Mouse (Mus musculus) ovary, postnatal 36 days (tissue): ENCODE data around the gene Nptxr.
"Not testable (repeated sequence)": the region's sequence is repeated elsewhere in the genome, so short reads cannot be mapped to it uniquely, and the experiment has no call there.

Source experiments
- DNase-seq: peaks from one replicate; pipeline ENCODE4 v3.0.0; 2022; ENCODE audit warnings: low spot score, mixed read lengths

Gene Nptxr

GRCm38 (mm10) chr15:79822265-79823199 is 18.0 kb upstream of the Nptxr start:
- DNase-seq, result peak; percentile 71

DNA sequence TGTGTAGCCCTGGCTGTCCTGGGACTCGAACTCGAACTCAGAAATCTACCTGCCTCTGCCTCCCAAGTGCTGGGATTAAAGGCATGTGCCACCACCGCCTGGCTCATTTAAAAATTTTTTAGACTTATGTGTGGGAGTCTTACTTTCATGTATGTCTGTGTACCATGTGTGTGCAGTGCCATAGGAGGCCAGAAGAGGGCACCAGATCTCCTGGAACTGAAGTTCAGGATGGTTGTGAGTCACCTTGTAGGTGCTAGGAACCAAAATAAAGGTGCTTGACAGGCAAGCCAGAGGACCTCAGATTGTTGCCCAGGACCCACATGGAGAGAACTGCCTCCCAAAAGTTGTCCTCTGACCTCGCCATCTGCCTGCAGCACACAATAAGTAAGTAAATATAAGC is 13.8 kb upstream of the Nptxr start:
- no peak for DNase-seq

DNA sequence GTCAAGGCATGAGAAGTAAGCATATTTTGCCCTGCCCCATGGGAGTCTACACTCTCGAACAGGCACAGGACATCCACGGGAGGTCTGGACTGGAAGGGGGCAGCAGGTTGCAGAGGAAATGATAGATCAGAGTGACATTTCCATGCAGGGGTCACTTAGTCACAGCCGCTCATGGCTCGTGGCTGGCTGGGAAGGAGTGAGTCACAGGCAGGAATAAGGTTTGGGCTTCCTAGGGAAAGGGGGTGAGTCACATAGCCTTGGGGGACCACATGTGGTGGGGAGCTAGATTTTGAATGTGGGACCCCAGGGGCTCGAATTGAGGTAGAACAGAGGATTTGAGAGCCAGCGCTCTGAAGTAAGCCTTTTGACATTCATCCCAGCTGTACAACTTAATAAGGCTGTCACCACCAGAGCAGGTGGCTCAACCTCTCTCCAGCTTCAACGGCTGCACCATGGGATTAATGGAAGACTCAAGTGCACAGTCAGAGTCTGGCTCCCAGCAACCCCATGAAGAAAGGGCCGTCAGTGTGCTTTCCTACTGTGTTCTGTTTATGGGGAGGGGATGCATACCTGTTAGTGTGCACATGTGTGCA is 9.2 kb upstream of the Nptxr start:
- no peak for DNase-seq

- DNase-seq, result not testable (repeated sequence)
These were observed 8.3 kb upstream of the Nptxr start for GRCm38 (mm10) chr15:79812840-79813239.

DNA sequence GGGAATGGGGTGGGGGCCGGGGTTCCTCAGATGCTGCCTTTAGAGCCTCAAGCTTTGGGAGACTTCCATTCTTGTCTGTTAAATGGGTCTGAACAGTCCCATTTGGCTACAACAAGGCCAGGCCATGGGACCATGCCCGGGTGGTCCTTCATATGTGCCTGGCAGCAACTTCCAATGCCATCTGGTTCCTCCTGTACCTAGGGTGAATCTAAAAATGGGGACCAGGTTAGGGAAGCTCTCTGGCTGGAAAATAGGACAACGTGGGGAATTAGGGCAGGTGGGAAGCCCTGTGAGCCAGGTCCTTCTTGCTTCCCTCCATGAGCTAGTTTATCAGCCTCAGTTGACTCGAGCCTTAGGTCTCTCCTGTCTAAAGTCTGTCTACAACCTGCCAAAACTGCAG is 6.4 kb upstream of the Nptxr start:
- DNase-seq, result no peak

- no peak for DNase-seq
These were observed 5.5 kb upstream of the Nptxr start for GRCm38 (mm10) chr15:79810061-79810460.

- no peak for DNase-seq
These were observed 4.1 kb upstream of the Nptxr start for GRCm38 (mm10) chr15:79808658-79809057.

DNA sequence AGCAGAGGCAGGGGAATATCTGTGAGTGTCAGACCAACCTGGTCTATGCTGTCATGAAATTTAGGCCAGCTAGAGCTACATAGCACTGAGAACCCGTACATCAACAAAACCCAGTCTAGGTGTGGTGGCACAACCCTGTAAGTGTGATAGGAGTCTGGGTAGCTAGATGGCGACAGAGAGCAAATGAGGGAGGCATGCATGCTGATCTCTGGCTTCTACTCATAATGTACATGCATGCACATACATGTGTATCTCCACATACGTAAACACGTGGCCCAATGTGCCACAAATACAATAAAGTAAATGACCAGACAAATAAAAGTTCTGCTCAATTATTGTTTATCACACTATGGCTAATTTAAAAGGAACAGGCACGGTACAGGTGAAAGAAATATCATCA is 3.5 kb upstream of the Nptxr start:
- DNase-seq, result no peak

- DNase-seq, result no peak
These were observed 2.5 kb upstream of the Nptxr start for GRCm38 (mm10) chr15:79807050-79807449.

GRCm38 (mm10) chr15:79805246-79805645 is 680 bp upstream of the Nptxr start:
- DNase-seq, result no peak

- peak; percentile 45 for DNase-seq
These were observed 824 bp downstream of the Nptxr start for GRCm38 (mm10) chr15:79803533-79804351.

DNA sequence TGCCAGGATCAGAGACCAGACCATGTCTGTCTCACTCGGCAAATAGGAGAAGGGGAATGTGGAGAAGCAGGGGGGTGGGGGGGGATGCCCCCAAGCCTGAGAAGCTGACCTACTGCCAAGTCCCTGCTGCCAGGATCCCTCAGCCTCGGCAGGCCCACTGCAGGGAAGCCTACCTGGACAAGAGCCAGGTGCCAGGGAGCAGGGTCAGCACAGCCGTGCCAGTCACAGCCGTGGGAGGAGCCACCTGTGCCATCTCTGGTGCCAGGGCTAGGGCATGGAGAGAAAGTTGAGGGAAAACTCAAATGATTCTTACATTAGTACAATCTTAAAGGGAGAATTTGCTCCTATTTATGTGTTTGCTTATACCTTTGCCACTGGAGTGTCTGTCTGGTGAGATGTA is 2.3 kb downstream of the Nptxr start:
- DNase-seq, result no peak

DNA sequence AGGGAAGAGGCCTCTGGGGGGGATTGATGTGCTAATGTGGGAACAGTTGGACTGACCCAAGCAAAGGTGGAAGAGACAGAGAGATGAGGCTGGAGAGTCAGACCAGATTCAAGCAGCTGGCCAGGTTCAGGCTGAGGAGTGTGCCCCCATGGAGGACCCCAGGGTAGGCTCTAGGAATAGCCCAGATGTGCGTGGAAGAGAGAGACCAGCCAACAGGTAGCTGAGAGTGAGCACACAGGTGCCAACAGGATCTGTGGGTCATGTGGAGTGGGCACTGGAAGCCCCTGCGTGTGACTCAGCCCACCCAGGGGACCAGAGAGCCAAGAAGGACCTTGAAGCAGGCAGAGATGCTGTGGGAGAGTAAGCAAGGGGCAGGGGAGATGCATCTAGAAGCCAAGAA is 2.9 kb downstream of the Nptxr start:
- no peak for DNase-seq

DNA sequence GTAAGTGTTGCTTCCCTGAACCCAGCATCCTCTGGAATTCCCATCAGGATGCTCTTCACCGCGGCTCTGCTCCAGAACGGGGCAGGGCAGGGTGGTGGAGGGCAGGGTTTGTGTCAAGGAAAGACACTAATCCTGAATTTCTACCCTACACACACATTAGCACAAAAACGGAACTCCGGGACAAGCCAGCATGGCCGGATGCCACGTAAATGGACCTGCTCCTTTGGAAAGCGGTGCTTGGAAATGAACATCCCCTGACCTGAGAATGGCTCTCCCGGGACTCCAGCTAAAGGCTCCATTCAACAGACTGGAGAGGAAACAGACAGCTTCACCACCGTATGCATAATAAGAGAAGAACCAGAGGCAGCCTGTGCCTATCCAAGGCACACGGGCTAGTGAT is 3.9 kb downstream of the Nptxr start:
- no peak for DNase-seq

GRCm38 (mm10) chr15:79798591-79798990 is 6.0 kb downstream of the Nptxr start:
- no peak for DNase-seq

DNA sequence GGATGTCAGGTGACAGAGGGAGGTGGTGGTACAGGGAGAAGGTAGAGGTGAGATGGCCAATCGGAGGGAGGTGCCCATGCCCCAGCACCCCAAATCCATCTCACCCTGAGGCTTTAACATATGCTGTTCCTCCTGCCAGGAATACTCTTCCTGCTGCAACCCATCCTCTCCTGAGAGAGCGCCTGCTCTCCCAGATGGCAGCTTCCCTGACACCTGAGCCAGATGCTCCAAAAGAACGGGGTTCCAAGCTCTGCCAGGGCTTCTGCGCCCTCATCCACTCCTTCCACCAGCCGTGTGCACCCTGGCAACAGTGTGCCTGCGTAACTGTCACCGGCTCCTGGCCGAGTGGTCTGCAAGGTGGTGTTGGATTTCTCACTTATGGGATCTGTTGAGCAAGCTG is 6.9 kb downstream of the Nptxr start:
- no peak for DNase-seq

GRCm38 (mm10) chr15:79797096-79797495 is 7.5 kb downstream of the Nptxr start:
- DNase-seq, result no peak

DNA sequence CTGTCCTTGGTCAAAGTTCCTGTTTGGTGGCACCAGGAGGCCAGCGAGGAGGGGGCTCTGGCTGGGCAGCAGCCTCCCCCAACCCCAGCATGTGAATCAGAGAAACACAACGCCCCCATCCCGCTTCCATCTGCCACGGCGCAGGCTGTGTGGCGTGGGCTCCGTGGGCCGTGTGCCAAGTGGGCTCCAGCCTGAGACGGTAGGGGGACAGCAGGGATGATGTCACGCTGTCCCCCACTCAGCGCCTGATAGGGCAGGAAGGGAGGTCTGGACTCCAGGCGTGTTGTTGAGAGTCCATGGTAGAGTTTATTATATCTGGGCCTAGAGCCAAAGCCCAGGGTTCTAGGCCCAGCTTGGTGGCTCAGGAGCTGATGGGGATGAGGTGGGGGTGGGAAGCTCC is 8.3 kb downstream of the Nptxr start:
- no peak for DNase-seq

DNA sequence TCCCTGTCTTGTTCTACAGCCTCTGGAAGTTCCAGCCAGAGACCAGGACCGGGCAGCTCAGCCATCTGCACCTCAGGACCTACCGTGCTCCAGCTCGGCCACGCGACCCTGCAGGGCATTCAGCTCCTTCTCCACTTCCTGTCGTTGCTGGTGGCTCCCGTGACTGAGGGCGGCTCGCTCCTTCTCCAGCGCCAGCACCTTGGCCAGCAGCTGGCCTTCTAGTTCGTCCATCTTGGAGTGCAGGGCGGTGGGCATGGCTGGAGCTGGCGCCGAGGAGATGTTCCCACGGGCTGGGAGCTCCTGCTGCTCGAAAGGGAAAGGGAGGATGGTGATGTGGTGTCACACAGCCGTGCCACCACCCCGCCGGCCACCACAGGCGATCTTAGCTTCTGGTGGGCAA is 10.4 kb downstream of the Nptxr start:
- DNase-seq, result no peak

DNA sequence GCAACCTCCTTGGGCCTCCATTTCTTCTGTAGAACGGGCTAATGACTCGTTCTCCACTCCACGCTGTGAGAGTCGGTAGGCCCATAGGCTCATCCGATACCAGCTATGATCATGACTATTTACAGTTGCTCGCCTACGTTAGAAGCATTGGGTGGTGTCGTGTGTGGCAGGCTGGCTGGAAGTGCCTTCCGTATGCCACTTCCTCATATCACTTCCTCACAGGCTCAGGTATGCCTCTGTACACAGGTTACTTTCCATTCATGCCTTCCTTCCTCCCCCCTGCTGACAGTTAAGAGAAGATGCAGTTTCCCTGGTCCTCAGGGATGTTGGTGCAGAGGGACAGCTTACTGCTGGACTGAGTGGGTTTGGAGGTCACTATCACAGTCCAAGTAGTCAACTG is 11.5 kb downstream of the Nptxr start:
- DNase-seq, result no peak

- no peak for DNase-seq
These were observed 12.1 kb downstream of the Nptxr start for GRCm38 (mm10) chr15:79792455-79792854.

GRCm38 (mm10) chr15:79791502-79791901 is 13.1 kb downstream of the Nptxr start:
- peak; percentile 68 for DNase-seq

DNA sequence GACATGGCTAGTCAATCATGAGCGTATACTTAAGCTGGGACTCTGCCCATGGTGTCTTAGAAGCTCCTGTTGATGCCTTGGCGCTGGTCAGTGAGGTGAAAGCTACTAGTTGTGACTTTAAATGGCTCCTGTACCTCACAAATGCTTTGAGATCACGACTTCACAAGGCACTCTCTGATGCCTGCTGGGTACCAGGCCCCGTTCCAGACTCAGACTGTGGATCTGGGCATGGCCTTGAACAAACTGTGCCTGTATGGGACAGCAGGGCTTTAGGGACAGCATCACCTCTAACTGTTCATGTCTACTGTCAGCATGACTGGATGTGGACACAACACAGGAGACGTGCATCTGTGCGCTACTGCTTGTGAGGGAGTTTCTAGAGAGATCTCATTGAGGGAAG is 13.7 kb downstream of the Nptxr start:
- no peak for DNase-seq
